Mouse (Mus musculus) megakaryocyte progenitor cell, adult 5-6 weeks (primary cell): ENCODE data around the gene Atf3. TPM values are rescaled to one million over a fixed set of nuclear protein-coding genes. Genes with fewer than 3 reads are reported as not detected.

Experiments
- ATAC-seq: replicated peaks from 2 replicates; pipeline ENCODE4 v1.8.0; 2016; ENCODE audit warnings: mild to moderate bottlenecking, moderate TSS enrichment, inconsistent platforms; ENCODE audit not compliant: poor library complexity
- total RNA-seq, 2 experiments: library from RNA; stranded (forward) in 1 of 2; stranded (reverse) in 1 of 2; fragments of 157-497, 149-512 nt in 1 of 2; fragments of 200-1000 nt in 1 of 2; gene quantifications; 2 replicates each; pipeline versions ENCODE4 v1.2.3 to v1.2.4; 2015 to 2017

Gene Atf3
- 2.2 and 8.0 TPM in 2 replicates for total RNA-seq (2015)
- 1.0 and 20.5 TPM in 2 replicates for total RNA-seq (2017)

DNA sequence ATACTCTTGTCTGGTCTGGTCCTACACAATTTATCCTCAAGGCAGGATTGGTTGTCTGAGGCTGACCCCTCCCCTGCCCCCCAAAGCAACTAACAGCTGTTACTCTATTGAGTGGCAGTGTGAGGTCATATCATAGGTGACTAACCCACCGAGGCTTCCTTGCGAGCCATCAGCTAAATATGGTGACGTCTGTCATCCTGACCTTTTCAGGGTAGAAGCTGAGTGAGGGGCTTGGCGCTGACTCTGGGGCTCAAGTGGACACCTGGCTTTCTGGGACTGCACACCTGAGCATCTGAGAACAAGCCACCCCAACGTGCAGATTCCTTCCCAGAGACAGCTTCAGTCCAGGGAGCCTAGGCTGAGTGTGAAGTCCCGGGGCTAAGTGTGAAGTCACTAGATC lies at the start of gene Atf3:
Atf3 (minus strand) TSS at position 101 of the 400 bp plus-strand sequence.
- ATAC-seq = no peak

DNA sequence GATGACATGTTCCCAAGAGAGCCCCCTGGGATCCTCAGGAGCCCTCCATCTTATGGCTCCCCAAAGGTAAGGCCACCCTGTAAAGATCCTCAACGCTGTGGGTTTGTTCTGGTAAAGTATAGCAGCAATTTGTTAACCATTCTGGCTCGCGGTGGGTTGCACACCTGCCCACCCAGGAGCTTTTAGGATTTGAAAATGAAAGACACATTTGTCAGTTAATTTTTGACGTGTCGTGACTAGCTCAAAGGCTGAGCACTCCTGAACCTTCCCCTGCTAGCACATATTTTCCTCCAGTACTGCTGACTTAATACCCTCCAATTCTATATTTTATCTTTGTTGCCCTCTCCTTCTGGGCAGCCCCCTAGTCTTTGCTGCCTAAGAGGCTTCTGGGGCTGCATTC lies 49.3 kb upstream of the Atf3 start:
- no peak for ATAC-seq

DNA sequence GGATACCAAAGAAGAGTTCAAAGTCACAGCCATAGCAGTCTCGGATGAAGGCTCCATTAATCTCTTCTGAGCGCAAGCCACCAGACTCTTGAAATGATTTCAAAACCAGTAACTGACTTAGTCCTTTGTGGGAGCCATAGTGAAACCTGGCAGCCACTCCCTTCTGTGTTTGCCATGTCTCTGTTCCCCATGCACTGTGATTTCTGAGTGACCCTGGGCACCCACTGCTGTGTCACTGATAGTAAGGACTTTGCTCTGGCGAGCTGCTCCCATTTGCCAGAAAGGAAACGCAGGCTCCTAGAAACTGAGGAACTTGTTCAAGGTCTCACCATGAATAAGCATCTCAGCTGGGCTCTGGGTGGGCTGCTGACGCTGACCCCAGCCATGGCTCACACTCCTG lies 45.6 kb upstream of the Atf3 start:
- ATAC-seq = no peak

DNA sequence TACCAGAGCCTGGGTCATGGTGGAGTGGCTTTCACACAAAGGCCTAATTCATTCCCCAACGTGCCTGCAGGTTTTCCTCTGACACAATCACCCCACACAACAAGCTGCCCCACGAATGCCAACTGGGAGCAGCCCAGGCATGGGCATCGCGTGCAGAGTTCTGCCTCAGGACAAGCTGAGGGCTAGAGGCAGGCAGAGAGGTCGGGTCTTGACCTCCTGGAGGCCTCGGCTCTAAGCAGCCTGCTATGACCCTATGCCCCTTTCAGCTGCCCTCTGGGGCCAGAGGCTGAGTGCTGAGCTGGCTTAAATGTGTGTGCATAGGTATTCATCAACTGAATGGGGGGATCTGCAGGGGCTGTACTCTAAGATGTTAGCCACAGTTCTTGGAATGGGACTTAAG lies 44.0 kb upstream of the Atf3 start:
- ATAC-seq = no peak

DNA sequence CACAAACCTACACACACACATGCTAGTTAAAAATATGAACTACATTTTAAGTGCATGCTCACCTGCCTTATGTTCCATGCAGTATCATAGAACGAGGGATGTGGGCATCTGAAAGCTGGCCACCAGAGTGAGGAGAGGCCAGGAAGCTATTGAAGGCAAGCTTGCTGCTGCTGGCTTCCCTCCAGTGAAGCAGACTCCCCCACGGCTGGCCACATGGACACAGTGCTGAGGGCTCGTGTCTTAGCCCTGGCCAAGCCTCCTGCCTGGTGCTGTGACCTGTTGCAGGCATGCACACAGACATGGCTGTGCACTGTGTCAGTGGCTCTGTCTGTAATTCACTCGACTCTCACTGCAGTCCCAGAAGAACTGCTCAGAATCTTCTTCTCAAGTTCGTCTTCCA lies 41.8 kb upstream of the Atf3 start:
- ATAC-seq = no peak

DNA sequence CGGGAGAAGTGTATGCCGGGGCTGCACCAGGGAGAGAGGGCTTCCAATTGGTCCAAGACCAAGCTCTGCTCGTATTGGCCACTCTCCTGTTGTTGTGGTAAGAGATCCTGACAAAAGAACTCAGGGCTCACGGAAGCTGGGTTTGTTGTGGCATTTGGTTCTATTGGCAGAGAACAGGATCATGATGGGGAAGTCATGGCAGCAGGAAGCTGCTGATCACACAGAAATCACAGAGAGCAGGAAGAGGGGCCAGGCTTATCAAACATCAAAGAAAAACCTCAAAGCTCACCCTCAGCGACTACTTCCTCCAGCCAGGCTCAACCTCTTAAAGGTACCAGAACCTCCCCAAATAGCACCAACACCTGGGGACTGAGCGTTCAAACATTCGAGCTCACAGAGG lies 41.3 kb upstream of the Atf3 start:
- ATAC-seq = peak; percentile 56

DNA sequence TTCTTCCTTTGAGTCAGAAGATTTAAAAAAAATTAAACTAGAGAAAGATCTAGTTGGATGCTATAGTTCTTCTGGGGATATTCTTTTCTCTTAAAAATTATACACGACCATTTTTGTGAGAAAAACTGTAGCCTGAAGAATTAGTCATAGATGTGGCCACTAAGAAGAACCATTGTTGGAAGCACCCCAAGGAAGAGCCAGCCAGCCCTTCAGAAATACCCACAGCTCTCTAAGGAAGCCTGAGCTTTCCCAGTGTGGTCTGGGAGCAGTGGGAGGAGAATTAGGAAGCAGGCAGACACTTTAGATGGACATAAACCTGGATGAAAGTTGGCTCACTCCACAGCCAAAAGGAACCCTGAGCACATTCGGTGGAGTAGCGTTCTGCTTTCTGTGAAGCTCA lies 40.7 kb upstream of the Atf3 start:
- ATAC-seq = no peak

DNA sequence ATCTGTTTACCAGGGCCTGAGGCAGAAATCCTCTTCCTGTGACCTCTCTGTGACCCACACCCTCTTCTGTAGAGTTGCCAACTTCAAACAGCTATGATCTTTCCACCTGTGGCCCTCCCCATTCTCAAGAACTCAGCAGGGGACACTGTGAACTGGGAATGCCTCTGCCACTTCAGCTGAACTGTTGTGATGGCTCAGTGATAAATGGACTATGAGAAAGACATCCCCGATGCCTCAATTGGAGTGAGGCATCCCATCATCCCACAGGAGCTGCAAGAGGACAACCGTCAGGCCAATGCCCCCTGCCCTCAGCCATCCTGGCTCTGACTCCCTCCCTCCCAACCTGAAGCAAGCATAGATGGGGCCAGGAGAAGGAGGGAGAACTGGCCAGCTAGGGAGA lies 40.1 kb upstream of the Atf3 start:
- no peak for ATAC-seq

DNA sequence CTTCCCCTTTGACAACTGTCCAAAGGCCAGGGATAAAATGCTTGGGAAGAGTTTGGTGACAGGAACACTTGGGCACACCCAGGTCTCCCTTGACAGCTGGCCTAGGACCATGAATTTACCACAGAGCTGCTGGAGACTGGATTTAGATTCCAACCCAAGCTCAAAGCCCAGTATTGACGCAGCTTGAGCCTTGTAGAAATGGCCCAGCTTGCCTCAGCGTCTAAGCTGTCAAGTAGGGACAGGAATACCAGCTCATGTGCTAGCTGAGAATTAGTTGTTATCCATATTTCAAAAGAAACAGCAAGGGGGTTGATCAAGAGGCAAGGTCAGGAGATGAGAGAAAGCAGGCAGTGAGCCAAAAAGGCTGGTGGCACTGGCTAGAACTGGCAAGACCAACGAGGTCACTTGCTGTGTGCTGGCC lies 39.5 kb upstream of the Atf3 start:
- ATAC-seq = no peak

DNA sequence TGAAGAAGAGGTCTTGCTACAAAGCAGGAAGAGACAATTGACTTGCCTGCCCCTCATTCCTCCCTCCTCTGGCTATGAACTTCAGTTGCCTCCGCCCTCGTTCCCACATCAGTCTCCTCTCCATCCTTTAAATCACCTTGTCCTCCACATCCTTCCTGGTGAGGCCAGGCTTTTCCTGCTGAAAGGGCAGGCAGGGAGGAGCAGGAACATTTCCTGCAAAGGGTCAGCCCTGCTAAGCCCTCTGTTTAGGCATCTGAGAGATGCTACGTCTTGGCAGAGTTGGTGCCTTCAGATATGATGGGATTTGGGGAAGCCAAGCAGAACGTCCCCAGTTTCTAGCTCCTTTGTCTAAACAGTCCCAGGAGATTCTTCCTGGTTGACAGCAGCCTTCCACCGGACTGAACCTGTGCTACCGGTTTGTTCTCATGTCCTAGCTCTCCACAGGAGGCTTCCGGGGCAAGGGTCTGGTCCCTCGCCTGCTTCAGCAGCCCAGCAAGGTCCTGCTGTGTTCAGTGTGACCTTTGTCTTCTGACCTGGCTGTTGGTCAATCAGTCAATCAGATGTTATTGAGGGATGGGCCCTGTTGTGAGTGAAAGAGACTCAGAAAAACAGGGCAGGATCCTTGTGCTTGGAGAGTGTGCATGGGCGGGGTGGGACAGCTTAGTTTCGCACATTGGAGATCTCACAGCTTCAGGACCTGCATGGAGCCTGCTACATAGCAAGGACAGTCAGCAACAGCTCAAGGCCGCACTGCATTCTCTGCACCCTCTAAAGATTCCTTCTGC lies 38.9 kb upstream of the Atf3 start:
- ATAC-seq = no peak

DNA sequence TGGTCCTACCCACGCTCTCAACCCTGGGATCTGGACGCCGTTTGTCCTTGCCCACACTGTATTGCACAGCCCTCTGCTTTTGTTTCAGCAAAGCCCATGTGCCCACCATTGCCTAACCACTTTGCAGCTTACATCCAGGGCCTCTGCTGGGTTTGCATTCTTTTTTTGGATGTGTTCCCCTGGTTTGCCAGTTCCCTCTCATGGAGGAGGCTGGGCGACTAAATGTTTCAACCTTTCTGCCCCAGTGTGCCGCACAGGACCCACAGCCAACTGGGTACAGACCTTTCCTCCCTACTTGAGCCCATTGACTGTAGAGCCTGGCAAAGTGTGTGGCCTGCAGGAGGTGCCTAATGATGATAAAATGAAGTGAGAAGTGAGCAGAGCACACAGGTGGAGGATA lies 38.3 kb upstream of the Atf3 start:
- ATAC-seq = no peak

DNA sequence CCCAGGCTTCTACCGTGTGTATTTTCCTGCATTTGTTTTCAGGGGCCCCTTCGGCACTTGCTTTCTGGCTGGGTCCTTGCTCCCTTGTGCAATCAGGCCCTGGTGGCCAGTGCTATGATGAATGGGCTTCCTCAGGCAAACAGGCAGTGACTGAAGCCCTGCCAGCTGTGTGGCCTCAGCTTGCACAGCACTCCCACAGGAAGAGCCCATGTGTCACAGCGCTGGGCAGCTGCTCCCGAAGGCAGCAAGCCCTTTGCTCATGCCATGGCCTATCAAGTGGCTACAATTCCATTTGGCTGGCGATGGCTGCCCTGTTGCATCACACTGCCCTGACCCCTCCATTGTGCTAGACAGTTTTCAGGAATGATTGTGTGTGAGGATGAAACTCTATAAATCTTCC lies 36.6 kb upstream of the Atf3 start:
- peak; percentile 57 for ATAC-seq

DNA sequence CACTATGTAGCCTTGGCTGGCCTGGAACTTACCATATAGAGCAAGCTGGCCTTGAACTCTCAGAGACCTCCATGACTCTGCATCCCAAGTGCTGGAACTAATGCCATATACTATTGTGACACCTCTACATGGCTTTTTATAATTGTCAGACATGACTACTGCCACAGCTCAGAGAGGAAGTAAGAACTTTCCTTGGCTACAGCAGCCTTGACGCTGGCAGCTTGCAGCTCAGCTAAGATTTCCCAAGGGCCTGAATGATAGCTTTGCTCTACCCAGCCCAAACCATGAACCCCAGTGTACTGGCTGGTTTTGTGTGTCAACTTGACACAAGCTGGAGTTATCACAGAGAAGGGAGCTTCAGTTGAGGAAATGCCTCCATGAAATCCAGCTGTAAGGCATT lies 35.8 kb upstream of the Atf3 start:
- ATAC-seq = peak; percentile 49

DNA sequence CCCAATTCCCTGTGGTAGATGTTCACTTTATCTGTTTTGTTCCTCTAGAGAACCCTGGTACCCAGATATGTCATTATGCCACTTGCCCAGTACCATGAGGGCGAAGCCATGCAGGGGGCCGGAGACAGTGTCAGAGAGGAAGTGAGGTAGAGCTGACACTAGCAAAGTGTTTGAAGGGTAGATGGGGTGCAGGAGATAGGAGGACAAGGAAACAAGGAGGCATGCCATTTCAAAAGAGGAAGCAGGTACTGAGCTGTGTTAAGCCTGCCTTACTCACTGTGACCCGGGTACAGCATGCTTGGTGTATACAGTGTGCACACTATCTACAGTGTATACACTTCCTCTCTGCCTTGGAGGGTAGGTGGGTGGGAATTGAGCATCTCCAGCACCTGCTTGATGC lies 32.1 kb upstream of the Atf3 start:
- ATAC-seq = peak; percentile 82

DNA sequence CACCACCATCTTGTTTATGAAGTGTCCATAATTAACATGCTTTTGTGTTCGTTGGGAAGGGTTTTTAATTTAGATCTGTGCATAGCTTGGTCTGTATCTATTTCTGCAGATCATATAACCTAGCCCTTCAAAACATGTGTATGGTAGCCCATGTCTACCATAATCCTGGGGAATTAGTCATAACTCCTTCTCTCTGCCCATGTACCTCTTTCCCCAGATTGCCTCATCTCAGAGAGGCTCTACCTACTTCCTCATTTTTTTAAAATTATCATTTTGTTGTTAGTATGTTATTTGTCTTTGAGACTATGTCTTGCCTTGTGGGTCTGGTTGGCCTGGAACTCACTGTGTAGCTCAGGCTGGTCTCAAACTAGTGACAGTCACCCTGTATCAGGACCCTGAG lies 30.6 kb upstream of the Atf3 start:
- peak; percentile 74 for ATAC-seq

DNA sequence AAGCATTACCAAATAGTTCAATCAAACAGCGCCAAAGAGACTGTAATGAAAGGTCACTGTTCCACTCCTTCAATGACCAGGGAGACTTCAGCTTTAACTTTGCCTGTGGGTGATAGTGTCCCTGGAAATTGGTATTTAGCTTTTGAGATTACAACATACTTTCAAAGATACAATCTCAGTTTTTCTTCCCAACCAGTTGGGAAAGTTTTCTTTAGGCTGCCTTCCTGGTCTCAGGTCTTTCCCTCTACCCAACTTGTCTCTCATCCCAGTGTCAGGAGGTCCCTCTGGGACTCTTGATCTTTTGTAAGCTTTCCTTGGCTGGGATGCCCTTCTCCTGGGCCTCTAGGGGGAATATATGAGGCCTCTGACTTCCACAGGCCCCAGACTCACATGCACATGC lies 29.7 kb upstream of the Atf3 start:
- no peak for ATAC-seq

DNA sequence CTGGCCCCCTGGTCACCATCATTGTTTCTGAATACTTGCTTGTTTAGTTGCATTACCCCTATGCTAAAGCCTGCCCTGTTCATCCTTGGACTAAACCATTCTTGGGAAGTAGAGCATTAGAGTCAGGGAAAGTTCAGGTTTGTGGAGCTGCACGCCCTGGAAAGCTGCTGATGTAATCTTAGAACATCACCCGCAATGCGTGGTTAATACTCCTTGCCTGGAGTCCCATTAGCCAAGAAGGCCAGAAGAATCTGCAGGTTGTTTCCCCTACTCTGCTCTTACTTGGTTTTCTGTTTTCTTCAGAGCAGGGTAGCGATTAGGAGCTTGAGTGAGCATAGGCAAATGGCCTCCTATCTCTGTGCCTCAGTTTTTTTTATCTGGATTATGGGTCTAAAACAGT lies 26.0 kb upstream of the Atf3 start:
- no peak for ATAC-seq

DNA sequence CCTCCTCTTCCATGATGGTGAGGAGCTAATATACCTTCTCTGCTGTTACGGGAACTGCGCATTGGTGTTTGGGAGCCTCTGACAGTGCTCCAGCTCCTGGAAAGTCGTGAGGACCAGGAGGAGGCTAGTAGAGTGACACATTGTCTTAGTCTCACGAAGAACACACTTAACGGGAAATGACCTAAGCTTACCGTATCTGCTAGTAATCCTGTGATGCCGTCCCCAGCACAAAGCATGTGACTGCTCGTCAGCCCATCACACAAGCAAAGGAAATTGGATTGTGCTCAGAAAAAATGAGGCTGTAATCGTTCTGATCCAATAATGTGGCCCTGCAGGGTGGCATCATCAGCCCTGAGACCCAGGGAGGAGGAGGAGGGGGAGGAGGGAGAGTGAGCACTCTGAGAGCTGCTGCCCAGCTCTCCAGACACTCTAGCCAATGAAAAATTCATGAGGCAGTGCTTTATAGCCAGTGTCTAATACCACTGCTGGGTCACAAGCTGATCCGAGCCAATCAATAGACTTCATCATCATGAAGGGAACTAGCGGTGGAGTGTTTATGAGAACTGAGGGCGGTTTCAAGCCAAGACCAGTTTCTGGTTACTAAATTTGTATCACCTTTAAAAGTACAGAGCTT lies 24.3 kb upstream of the Atf3 start:
- no peak for ATAC-seq

DNA sequence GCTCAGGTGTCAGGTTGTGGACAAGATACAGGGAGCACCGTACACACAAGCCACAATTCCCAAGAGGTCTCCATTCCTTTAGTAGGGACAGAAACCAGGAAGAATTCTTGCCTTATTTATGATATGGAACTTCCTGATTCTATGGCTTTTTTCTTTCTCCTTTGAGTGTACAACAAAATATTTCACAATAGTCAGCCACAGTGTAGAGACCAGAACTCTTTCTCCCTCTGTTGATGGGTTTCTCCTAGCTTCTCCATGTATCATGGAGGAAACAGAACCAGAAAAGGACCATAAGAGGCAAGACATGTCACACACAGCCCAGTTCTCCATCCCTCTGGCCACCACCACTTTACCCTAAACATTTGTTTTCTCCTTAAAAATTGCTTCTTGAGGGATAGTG lies 23.7 kb upstream of the Atf3 start:
- ATAC-seq = peak; percentile 61

DNA sequence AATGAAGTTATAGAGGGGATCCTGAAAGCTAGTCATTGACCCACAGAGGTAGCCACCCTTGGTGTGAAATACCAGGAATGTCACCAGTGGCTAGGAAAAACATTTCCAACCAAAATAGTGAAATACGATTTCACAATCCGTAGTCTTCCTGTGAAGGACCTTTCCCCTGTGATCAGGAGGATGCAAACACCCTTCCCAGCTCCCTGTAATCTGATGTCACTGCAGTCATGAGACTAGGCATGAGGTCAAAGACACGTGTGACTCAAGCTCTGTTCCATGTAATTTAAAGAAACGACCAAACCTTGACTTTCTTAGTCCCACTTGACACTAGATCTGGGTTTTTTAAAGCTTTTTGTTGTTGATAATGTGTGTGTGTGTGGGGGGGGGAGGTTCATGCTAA lies 21.8 kb upstream of the Atf3 start:
- ATAC-seq = no peak

DNA sequence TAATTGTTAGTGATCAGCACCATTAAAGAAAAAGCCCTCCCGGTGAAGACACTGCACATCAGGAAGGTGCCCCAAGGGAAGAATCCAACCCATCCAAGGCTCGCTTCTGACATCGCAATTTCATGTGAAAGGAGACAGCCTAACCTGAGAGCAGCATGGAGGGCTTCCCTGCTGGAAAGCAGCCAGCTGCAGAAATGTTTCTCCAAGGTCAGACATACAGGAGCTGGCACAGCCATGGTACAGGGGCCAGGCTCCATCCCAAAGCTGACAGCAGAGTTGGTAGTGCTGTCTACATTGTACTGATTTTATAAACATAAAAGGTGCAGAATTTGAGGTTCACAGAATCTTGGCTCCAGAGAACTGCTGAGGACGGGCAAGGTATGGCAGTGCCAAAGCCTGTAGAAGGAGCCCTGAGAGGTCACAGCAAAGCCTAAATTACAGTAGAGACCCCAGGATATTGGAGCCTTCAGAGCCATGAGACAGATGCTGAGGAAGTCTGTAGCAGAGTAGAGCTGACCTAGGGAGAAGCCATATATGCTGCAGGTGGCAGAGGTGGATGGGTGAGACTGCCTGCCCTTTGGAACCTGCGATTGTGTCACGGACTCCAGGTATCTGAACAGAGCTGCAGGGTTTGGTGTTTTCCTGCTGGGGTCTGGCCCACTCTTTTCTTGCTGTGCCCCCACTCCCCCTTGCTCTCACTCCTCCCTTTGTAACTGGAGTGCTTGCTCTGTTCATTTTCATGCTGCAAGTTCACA lies 18.1 kb upstream of the Atf3 start:
- ATAC-seq = no peak

DNA sequence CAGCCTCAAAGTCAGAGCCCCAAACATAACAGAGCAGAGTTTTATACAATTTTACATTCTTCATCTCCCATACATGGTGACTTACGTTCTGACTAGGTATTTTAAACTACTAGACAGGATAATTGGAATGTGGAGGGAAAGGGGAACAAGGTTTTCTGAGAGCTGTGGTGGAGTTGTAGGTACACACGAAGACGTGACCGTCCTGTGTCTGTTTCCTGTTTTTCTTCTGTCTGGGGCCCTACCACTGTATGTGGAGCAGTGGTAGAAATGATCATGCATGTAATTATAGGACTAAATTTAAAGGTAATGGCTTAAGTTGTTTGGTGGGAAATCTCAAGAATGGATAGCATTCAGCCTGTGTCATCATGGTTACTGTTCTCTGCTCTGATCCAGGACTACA lies 17.0 kb upstream of the Atf3 start:
- peak; percentile 63 for ATAC-seq
